Mouse (Mus musculus): ENCODE measurements around the gene Cd3d. TPM values are rescaled to one million over a fixed set of nuclear protein-coding genes. Genes with fewer than 3 reads are reported as not detected.

Gene Cd3d
- polyA plus RNA-seq, 1 experiment = not detected

DNA sequence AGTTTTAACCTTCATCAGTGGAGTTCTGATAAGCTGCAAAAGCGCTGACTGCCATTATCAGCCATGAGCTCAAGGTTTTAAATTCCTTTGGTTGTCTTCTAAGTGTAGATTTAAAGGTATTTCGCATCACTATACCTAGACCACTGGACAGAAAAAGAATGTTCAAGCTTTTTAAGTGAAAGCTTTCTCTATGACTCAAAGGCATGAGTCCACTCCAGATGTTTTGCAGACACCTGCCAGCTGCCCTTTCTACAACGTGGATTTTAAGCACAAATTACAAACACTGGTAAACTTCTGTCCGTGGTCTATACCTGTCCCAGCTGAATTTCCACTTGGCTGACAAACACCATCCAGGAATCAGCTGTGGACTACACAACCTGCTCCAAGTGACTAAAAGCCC is 13.4 kb downstream of the Cd3d start:
- Histone ChIP-seq H3K79me3 (ENCODE audit: low read depth) (no peaks in the 10 kb centered on the region), H3K79me2 (ENCODE audit: control insufficient read depth, insufficient read depth) (no peaks in the 10 kb centered on the region), H3ac (ENCODE audit: control insufficient read depth, insufficient read length, low read depth) (no peak overlapping the region), H3K27me3 (ENCODE audit: control insufficient read depth, insufficient read depth, insufficient read length) (no peaks in the 10 kb centered on the region), H3K4me3 (ENCODE audit: insufficient read depth, poor library complexity, severe bottlenecking) (no peak overlapping the region), H3K36me3 (ENCODE audit: control insufficient read depth, insufficient read depth) (no peaks in the 10 kb centered on the region)
- no peak for TF ChIP-seq CEBPB (IDR thresholded peaks at IDR 0.05; ENCODE audit: low read depth)
- no peak for TF ChIP-seq CTCF (IDR thresholded peaks at IDR 0.05; ENCODE audit: control insufficient read depth, insufficient read depth, insufficient read length)

DNA sequence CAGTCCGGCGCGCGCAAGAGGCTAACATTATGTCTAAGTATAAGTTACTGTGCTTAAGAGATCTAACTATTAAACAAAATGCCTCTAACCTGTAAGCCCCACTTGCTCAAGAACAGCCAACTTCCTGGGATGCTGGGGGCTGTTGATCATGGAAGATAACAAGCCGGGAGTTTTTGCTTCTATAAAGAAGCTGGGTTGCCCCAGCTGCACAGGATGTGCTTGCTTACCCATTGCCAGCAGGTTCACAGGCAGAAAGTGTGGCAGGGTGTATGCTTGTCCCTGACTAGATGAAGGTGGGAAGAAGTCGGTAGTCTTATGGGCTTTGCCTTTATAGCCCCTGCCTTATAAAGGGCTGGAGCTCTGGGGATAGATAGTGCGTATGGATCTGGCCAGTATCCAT is 15.0 kb downstream of the Cd3d start:
- no peaks in the 10 kb centered on the region for H3K36me3 ChIP-seq (ENCODE audit: control insufficient read depth, insufficient read depth)
- no peaks in the 10 kb centered on the region for H3K79me2 ChIP-seq (ENCODE audit: control insufficient read depth, insufficient read depth)
- no peaks in the 10 kb centered on the region for H3K79me3 ChIP-seq (ENCODE audit: low read depth)
- TF ChIP-seq USF1 (IDR thresholded peaks at IDR 0.05; ENCODE audit: low read depth) (no peak), MYOD1 (IDR thresholded peaks at IDR 0.05; ENCODE audit: control insufficient read depth, insufficient read length, low read depth) (no peak), CTCF (IDR thresholded peaks at IDR 0.05; ENCODE audit: control insufficient read depth, insufficient read depth, insufficient read length) (no peak), FOSL1 (IDR thresholded peaks at IDR 0.05; ENCODE audit: insufficient read depth, low read length, poor library complexity, severe bottlenecking) (no peak), MYOG (IDR thresholded peaks at IDR 0.05; ENCODE audit: control insufficient read depth, extremely low read depth, insufficient read length) (no peak), CEBPB (IDR thresholded peaks at IDR 0.05; ENCODE audit: low read depth) (no peak), MAX (IDR thresholded peaks at IDR 0.05) (no peak)
- no peak overlapping the region for H3ac ChIP-seq (ENCODE audit: control insufficient read depth, insufficient read length, low read depth)
- no peak overlapping the region for H3K4me3 ChIP-seq (ENCODE audit: insufficient read depth, poor library complexity, severe bottlenecking)
- no peaks in the 10 kb centered on the region for H3K27me3 ChIP-seq (ENCODE audit: control insufficient read depth, insufficient read depth, insufficient read length)

DNA sequence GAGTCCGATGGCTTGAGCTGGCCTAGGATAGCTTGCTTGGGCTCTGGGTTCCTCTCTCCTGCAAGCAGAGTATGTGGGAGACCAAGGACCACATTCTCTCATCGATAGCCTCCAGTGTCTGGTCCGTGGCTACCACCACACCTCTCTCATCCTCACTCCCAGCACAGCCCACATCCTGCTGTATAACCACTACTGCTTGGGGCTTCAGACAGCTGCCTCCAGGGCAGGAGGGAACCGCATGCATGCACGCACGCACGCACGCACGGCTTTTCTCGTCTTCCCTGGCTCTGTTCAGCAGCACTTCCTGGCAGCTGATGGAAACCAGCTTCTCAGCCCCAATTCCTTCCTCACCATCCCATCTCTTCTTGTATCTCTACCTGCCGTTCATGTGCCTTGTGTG is 16.6 kb downstream of the Cd3d start:
- TF ChIP-seq MAX (IDR thresholded peaks at IDR 0.05) (no peak), MYOG (IDR thresholded peaks at IDR 0.05; ENCODE audit: control insufficient read depth, extremely low read depth, insufficient read length) (no peak), CEBPB (IDR thresholded peaks at IDR 0.05; ENCODE audit: low read depth) (no peak), USF1 (IDR thresholded peaks at IDR 0.05; ENCODE audit: low read depth) (no peak), CTCF (IDR thresholded peaks at IDR 0.05; ENCODE audit: control insufficient read depth, insufficient read depth, insufficient read length) (no peak), FOSL1 (IDR thresholded peaks at IDR 0.05; ENCODE audit: insufficient read depth, low read length, poor library complexity, severe bottlenecking) (no peak), MYOD1 (IDR thresholded peaks at IDR 0.05; ENCODE audit: control insufficient read depth, insufficient read length, low read depth) (no peak)
- Histone ChIP-seq H3K36me3 (ENCODE audit: control insufficient read depth, insufficient read depth) (no peaks in the 10 kb centered on the region), H3K4me3 (ENCODE audit: insufficient read depth, poor library complexity, severe bottlenecking) (no peak overlapping the region), H3K79me2 (ENCODE audit: control insufficient read depth, insufficient read depth) (no peaks in the 10 kb centered on the region), H3ac (ENCODE audit: control insufficient read depth, insufficient read length, low read depth) (no peak overlapping the region), H3K79me3 (ENCODE audit: low read depth) (no peaks in the 10 kb centered on the region), H3K27me3 (ENCODE audit: control insufficient read depth, insufficient read depth, insufficient read length) (no peaks in the 10 kb centered on the region)

DNA sequence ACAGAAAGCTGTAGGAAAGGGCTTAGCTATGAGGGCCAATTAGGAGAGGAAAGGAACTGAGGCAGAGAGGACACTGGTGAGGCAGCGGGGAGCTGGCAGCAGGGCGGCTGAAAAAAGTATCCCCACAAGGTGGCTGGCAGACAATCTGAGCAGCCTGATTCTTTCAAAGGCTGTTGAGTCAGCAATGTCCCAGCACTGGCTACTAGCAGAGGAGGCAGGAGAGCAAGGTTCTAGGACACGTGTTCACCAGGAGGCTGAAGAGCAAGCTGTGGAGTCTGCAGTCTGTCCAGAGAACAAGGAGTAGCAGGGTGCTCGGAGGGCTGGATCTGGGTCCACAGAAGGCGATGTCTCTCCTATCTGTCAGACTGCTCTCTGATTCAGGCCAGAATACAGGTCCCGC is 17.6 kb downstream of the Cd3d start:
- Histone ChIP-seq H3K36me3 (ENCODE audit: control insufficient read depth, insufficient read depth) (no peaks in the 10 kb centered on the region), H3K79me2 (ENCODE audit: control insufficient read depth, insufficient read depth) (no peaks in the 10 kb centered on the region), H3ac (ENCODE audit: control insufficient read depth, insufficient read length, low read depth) (no peak overlapping the region), H3K27me3 (ENCODE audit: control insufficient read depth, insufficient read depth, insufficient read length) (no peaks in the 10 kb centered on the region), H3K79me3 (ENCODE audit: low read depth) (no peaks in the 10 kb centered on the region), H3K4me3 (ENCODE audit: insufficient read depth, poor library complexity, severe bottlenecking) (no peak overlapping the region)
- TF ChIP-seq USF1 (IDR thresholded peaks at IDR 0.05; ENCODE audit: low read depth) (no peak), MAX (IDR thresholded peaks at IDR 0.05) (no peak), FOSL1 (IDR thresholded peaks at IDR 0.05; ENCODE audit: insufficient read depth, low read length, poor library complexity, severe bottlenecking) (no peak), MYOD1 (IDR thresholded peaks at IDR 0.05; ENCODE audit: control insufficient read depth, insufficient read length, low read depth) (no peak), CTCF (IDR thresholded peaks at IDR 0.05; ENCODE audit: control insufficient read depth, insufficient read depth, insufficient read length) (no peak), MYOG (IDR thresholded peaks at IDR 0.05; ENCODE audit: control insufficient read depth, extremely low read depth, insufficient read length) (no peak), CEBPB (IDR thresholded peaks at IDR 0.05; ENCODE audit: low read depth) (no peak)

DNA sequence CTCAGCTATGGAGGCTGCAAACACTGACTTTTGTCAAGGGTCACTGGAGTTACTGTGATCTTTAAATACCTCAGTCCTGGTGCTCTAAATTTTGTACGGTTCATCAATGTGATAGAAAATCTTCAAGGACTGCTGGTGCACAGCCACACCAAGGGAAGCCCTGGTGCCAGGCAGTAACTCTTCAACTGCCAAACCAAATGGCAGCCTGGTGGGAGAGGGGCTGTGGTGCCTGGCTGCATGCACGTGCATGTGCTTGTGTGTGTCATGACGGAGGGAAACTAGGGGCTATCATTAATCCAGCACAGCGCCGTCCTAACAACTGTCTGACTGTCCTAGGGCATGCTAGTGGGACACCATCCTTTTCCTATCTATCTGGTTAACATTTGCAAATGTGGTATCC is 18.2 kb downstream of the Cd3d start:
- no peak overlapping the region for H3ac ChIP-seq (ENCODE audit: control insufficient read depth, insufficient read length, low read depth)
- H3K36me3 ChIP-seq (ENCODE audit: control insufficient read depth, insufficient read depth) = no peaks in the 10 kb centered on the region
- H3K27me3 ChIP-seq (ENCODE audit: control insufficient read depth, insufficient read depth, insufficient read length) = no peaks in the 10 kb centered on the region
- H3K79me3 ChIP-seq (ENCODE audit: low read depth) = no peaks in the 10 kb centered on the region
- H3K79me2 ChIP-seq (ENCODE audit: control insufficient read depth, insufficient read depth) = no peaks in the 10 kb centered on the region
- TF ChIP-seq FOSL1 (IDR thresholded peaks at IDR 0.05; ENCODE audit: insufficient read depth, low read length, poor library complexity, severe bottlenecking) (no peak), MAX (IDR thresholded peaks at IDR 0.05) (no peak), MYOD1 (IDR thresholded peaks at IDR 0.05; ENCODE audit: control insufficient read depth, insufficient read length, low read depth) (no peak), CEBPB (IDR thresholded peaks at IDR 0.05; ENCODE audit: low read depth) (no peak), CTCF (IDR thresholded peaks at IDR 0.05; ENCODE audit: control insufficient read depth, insufficient read depth, insufficient read length) (no peak), MYOG (IDR thresholded peaks at IDR 0.05; ENCODE audit: control insufficient read depth, extremely low read depth, insufficient read length) (no peak), USF1 (IDR thresholded peaks at IDR 0.05; ENCODE audit: low read depth) (no peak)
- H3K4me3 ChIP-seq (ENCODE audit: insufficient read depth, poor library complexity, severe bottlenecking) = no peak overlapping the region

DNA sequence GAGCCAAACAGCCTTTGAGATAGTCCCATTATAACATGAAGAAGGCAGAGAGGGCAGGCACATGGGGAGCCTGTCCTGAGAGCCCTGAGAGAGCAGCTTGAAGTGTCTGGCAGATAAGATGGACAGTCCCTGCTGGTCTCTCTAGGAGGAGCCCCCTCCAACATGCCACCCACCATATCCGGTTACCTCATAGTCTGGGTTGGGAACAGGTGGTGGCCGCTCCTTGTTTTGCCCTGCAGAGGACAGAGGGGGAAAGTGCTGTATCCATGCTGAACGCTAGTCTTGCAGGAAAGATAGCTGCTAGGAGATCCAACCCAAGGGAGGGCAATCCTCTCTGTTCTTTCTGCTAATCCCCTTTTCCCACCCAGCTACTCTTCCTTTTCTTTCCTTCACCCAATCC is 18.7 kb downstream of the Cd3d start:
- Histone ChIP-seq H3K79me2 (ENCODE audit: control insufficient read depth, insufficient read depth) (no peaks in the 10 kb centered on the region), H3K79me3 (ENCODE audit: low read depth) (no peaks in the 10 kb centered on the region), H3K27me3 (ENCODE audit: control insufficient read depth, insufficient read depth, insufficient read length) (peaks cover 1% of the 10 kb centered on the region), H3K36me3 (ENCODE audit: control insufficient read depth, insufficient read depth) (no peaks in the 10 kb centered on the region), H3ac (ENCODE audit: control insufficient read depth, insufficient read length, low read depth) (no peak overlapping the region), H3K4me3 (ENCODE audit: insufficient read depth, poor library complexity, severe bottlenecking) (no peak overlapping the region)
- no peak for TF ChIP-seq CTCF (IDR thresholded peaks at IDR 0.05; ENCODE audit: control insufficient read depth, insufficient read depth, insufficient read length)
- no peak for TF ChIP-seq MYOD1 (IDR thresholded peaks at IDR 0.05; ENCODE audit: control insufficient read depth, insufficient read length, low read depth)
- no peak for TF ChIP-seq MYOG (IDR thresholded peaks at IDR 0.05; ENCODE audit: control insufficient read depth, extremely low read depth, insufficient read length)
- TF ChIP-seq USF1 (IDR thresholded peaks at IDR 0.05; ENCODE audit: low read depth) = no peak
